Mouse (Mus musculus) heart, embryonic 12.5 days (tissue): Measurements from ENCODE around the gene Rftn1. TPM values are rescaled to one million over a fixed set of nuclear protein-coding genes. Genes with fewer than 3 reads are reported as not detected.

Experiments
- ATAC-seq: fragments of 200-750 bp; cut with Nextera tagmentation; 2 replicates; pipeline ENCODE4 v1.8.0; 2017; ENCODE audit warnings: moderate TSS enrichment, moderate library complexity; ENCODE audit not compliant: insufficient number of reproducible peaks, low FRiP score
- H3K27ac ChIP-seq: fragments of 300-500 bp; sonication (generic); 2 replicates; pipeline ENCODE4 v1.5.1; 2016; ENCODE audit warnings: mild to moderate bottlenecking, moderate library complexity; ENCODE audit not compliant: poor library complexity, severe bottlenecking
- H3K27me3 ChIP-seq: fragments of 300-500 bp; sonication (generic); replicated peaks from 2 replicates; pipeline ENCODE4 v1.6.1; 2016; ENCODE audit warnings: mild to moderate bottlenecking, moderate library complexity
- H3K36me3 ChIP-seq: fragments of 300-500 bp; sonication (generic); 2 replicates; pipeline ENCODE4 v1.6.1; 2016; ENCODE audit warnings: mild to moderate bottlenecking, moderate library complexity
- H3K4me1 ChIP-seq: fragments of 300-500 bp; sonication (generic); replicated peaks from 2 replicates; pipeline ENCODE4 v1.6.1; 2016; ENCODE audit warnings: mild to moderate bottlenecking
- H3K4me2 ChIP-seq: fragments of 300-500 bp; sonication (generic); 2 replicates; pipeline ENCODE4 v1.6.1; 2016; ENCODE audit warnings: mild to moderate bottlenecking, moderate library complexity
- H3K4me3 ChIP-seq: fragments of 300-500 bp; sonication (generic); 2 replicates; pipeline ENCODE4 v1.5.1; 2016; ENCODE audit warnings: mild to moderate bottlenecking
- H3K9ac ChIP-seq: fragments of 300-500 bp; sonication (generic); 2 replicates; pipeline ENCODE4 v1.6.1; 2016; ENCODE audit warnings: mild to moderate bottlenecking, moderate library complexity
- H3K9me3 ChIP-seq: fragments of 300-500 bp; sonication (generic); replicated peaks from 2 replicates; pipeline ENCODE4 v1.6.1; 2016; ENCODE audit warnings: mild to moderate bottlenecking, moderate library complexity
- WGBS: fragments of 180-500 bp; shearing (Covaris S2); methylation state at CpG from one replicate; pipeline ENCODE4 v1.1.7; 2016; 5-methylcytosine and 5-hydroxymethylcytosine counted together
- polyA plus RNA-seq: library from polyadenylated mRNA; unstranded; fragments of >200 nt; fragmentation: Nextera tagmentation; extraction: Ambion mirVana; gene quantifications from 2 replicates; pipeline ENCODE4 v1.2.1, GENCODE M21; 2016

The Rftn1 gene
- 24.2 and 26.6 TPM in 2 replicates for polyA plus RNA-seq

- WGBS, result under 1% methylated on average over 63 of the region's 79 CpGs
These were observed at the start of gene Rftn1 for GRCm38 (mm10) chr17:50190131-50191015. TSS of gene Rftn1 (minus strand) at chr17:50190674.

DNA sequence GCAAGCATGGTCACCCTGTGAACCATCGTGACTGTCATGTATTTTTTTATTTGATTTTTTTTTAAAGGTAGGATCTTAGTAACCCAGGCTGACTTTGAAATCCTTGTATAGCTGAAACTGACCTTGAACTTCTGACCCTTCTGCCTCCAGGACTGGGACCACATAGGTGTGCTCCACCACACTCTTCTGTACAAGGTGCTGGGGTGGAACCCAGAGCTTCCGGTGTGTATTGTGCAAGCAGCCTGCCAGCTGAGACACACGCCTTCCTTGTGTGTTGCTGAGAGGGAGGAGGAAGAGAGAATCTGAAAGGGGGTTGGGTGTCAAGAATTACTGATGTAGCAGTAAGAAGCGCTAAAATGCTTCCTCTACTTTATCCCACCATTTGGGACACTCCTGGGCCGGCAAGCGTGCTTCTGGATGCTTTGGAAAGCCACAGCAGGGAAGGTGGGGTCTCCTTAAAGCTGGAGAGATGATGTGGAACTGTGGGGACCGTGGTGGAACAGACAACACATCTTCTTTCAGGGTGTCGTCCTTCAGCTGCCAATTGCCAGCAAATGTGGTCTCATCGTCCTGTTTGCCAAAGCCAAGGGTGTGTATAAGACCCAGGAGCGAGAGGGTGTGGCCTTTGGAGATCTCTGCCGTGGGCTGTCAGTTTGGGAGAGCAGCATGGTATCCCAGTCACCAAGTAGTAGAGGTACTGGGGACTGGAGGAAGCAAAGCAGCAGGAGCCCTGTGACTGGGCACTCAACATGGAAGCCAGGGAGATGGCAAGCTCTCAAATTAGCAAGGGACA lies 47.5 kb upstream of the Rftn1 start:
- no peak for ATAC-seq
- Histone ChIP-seq H3K4me2 (no peak overlapping the region), H3K27ac (no peak overlapping the region), H3K9ac (no peak overlapping the region), H3K36me3 (no peaks in the 10 kb centered on the region), H3K4me3 (no peak overlapping the region), H3K4me1 (0 out of 2 replicates have a peak, but pooled peaks cover 5% of the 10 kb centered on the region), H3K27me3 (peaks cover 20% of the 10 kb centered on the region), H3K9me3 (no peaks in the 10 kb centered on the region)
- 39% methylated on average over 11 of the region's 11 CpGs for WGBS

More at GRCm38 (mm10) chr17:50190131-50191015, at the start of gene Rftn1:
- H3K4me2 ChIP-seq, result peak within 1 kb of the TSS; percentile 93
- H3K27ac ChIP-seq, result 0 out of 2 replicates have a peak within 1 kb of the TSS, but pooled peaks have one; percentile 17
- peak; percentile 59 for ATAC-seq
- peak within 1 kb of the TSS; percentile 83 for H3K9ac ChIP-seq
- H3K27me3 ChIP-seq, result peaks cover 27% of the 10 kb centered on the region
- peak within 1 kb of the TSS; percentile 72 for H3K4me3 ChIP-seq
- no peaks in the 10 kb centered on the region for H3K9me3 ChIP-seq
- H3K36me3 ChIP-seq, result no peaks in the 10 kb centered on the region
- peaks cover 12% of the 10 kb centered on the region; the same call in 1 of the 2 replicates for H3K4me1 ChIP-seq

GRCm38 (mm10) chr17:50237436-50237709 lies 46.9 kb upstream of the Rftn1 start:
- H3K4me2 ChIP-seq, result no peak overlapping the region
- H3K36me3 ChIP-seq, result no peaks in the 10 kb centered on the region
- no peaks in the 10 kb centered on the region for H3K9me3 ChIP-seq
- H3K27ac ChIP-seq, result no peak overlapping the region
- H3K4me3 ChIP-seq, result no peak overlapping the region
- peaks cover 20% of the 10 kb centered on the region for H3K27me3 ChIP-seq
- no peak for ATAC-seq
- 0 out of 2 replicates have a peak, but pooled peaks cover 5% of the 10 kb centered on the region for H3K4me1 ChIP-seq
- WGBS, result 5% methylated on average over 8 of the region's 8 CpGs
- no peak overlapping the region for H3K9ac ChIP-seq

GRCm38 (mm10) chr17:50236702-50237435 lies 46.4 kb upstream of the Rftn1 start:
- WGBS, result 51% methylated on average over 9 of the region's 9 CpGs
- no peak for ATAC-seq
- Histone ChIP-seq H3K4me3 (no peak overlapping the region), H3K4me1 (0 out of 2 replicates have a peak, but pooled peaks cover 5% of the 10 kb centered on the region), H3K36me3 (no peaks in the 10 kb centered on the region), H3K4me2 (no peak overlapping the region), H3K9ac (no peak overlapping the region), H3K27me3 (peaks cover 20% of the 10 kb centered on the region), H3K27ac (no peak overlapping the region), H3K9me3 (no peaks in the 10 kb centered on the region)

GRCm38 (mm10) chr17:50235943-50236701 lies 45.6 kb upstream of the Rftn1 start:
- Histone ChIP-seq H3K27me3 (peaks cover 20% of the 10 kb centered on the region), H3K4me2 (no peak overlapping the region), H3K4me1 (0 out of 2 replicates have a peak, but pooled peaks cover 5% of the 10 kb centered on the region), H3K9me3 (no peaks in the 10 kb centered on the region), H3K36me3 (no peaks in the 10 kb centered on the region), H3K4me3 (no peak overlapping the region), H3K9ac (no peak overlapping the region), H3K27ac (no peak overlapping the region)
- WGBS, result 59% methylated on average over 13 of the region's 13 CpGs
- ATAC-seq, result no peak

DNA sequence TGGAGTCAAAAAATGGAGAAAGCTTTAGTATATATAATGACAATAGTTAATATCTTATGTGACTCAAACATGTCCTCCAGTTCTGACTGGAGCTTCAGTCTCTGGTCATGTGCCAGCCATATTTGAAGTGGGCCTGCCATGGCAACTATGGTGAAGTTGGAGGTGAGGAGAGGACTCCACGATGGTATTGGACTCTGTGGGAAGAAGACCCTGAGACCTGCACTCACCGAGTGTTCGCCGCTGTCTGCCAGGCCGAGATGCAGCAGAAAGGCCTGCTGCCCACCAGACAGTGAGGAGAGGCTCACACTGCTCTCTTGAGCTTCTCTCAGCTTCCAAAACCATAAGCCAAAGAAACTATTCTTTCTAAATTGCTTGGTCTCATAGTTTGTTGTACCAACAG lies 43.5 kb upstream of the Rftn1 start:
- Histone ChIP-seq H3K36me3 (no peaks in the 10 kb centered on the region), H3K9me3 (no peaks in the 10 kb centered on the region), H3K4me2 (no peak overlapping the region), H3K4me3 (no peak overlapping the region), H3K27me3 (peaks cover 18% of the 10 kb centered on the region), H3K9ac (no peak overlapping the region), H3K27ac (no peak overlapping the region), H3K4me1 (0 out of 2 replicates have a peak, but pooled peaks cover 5% of the 10 kb centered on the region)
- ATAC-seq, result no peak
- WGBS, result 86% methylated on average over 5 of the region's 5 CpGs

- H3K9ac ChIP-seq, result no peak overlapping the region
- H3K27me3 ChIP-seq, result peaks cover 8% of the 10 kb centered on the region
- no peak overlapping the region for H3K27ac ChIP-seq
- no peaks in the 10 kb centered on the region for H3K36me3 ChIP-seq
- no peak overlapping the region for H3K4me3 ChIP-seq
- H3K9me3 ChIP-seq, result no peaks in the 10 kb centered on the region
- H3K4me2 ChIP-seq, result no peak overlapping the region
- no peak for ATAC-seq
- H3K4me1 ChIP-seq, result 0 out of 2 replicates have a peak, but pooled peaks cover 5% of the 10 kb centered on the region
- WGBS, result 87% methylated on average over 11 of the region's 11 CpGs
These were observed 42.3 kb upstream of the Rftn1 start for GRCm38 (mm10) chr17:50232821-50233220.

- 0 out of 2 replicates have a peak, but pooled peaks cover 4% of the 10 kb centered on the region for H3K4me1 ChIP-seq
- no peaks in the 10 kb centered on the region for H3K9me3 ChIP-seq
- WGBS, result 88% methylated on average over 8 of the region's 8 CpGs
- H3K9ac ChIP-seq, result no peak overlapping the region
- no peak overlapping the region for H3K4me2 ChIP-seq
- H3K27me3 ChIP-seq, result 0 out of 2 replicates have a peak, but pooled peaks cover 4% of the 10 kb centered on the region
- no peaks in the 10 kb centered on the region for H3K36me3 ChIP-seq
- no peak for ATAC-seq
- no peak overlapping the region for H3K4me3 ChIP-seq
- no peak overlapping the region for H3K27ac ChIP-seq
These were observed 40.7 kb upstream of the Rftn1 start for GRCm38 (mm10) chr17:50231206-50231605.

GRCm38 (mm10) chr17:50229534-50229933 lies 39.1 kb upstream of the Rftn1 start:
- Histone ChIP-seq H3K4me3 (no peak overlapping the region), H3K4me2 (no peak overlapping the region), H3K27me3 (0 out of 2 replicates have a peak, but pooled peaks cover 3% of the 10 kb centered on the region), H3K36me3 (no peaks in the 10 kb centered on the region), H3K9me3 (no peaks in the 10 kb centered on the region), H3K4me1 (no peaks in the 10 kb centered on the region), H3K27ac (no peak overlapping the region), H3K9ac (no peak overlapping the region)
- 67% methylated on average over 4 of the region's 4 CpGs for WGBS
- ATAC-seq, result no peak

- Histone ChIP-seq H3K36me3 (no peaks in the 10 kb centered on the region), H3K27me3 (0 out of 2 replicates have a peak, but pooled peaks cover 3% of the 10 kb centered on the region), H3K9ac (no peak overlapping the region), H3K27ac (no peak overlapping the region), H3K4me1 (peaks cover 8% of the 10 kb centered on the region; the same call in 1 of the 2 replicates), H3K4me2 (no peak overlapping the region), H3K9me3 (no peaks in the 10 kb centered on the region), H3K4me3 (no peak overlapping the region)
- 53% methylated on average over 7 of the region's 7 CpGs for WGBS
- ATAC-seq, result no peak
These were observed 36.9 kb upstream of the Rftn1 start for GRCm38 (mm10) chr17:50227366-50227765.
